Mouse (Mus musculus) ES-Bruce4 (cell line): ENCODE data around the gene 4930432K21Rik.

Source experiments
- CTCF ChIP-seq: IDR thresholded peaks from one replicate; pipeline ENCODE4 v1.8.1; 2011; ENCODE audit warnings: low read depth, low read length
- POLR2A ChIP-seq: IDR thresholded peaks from one replicate; pipeline ENCODE4 v1.8.1; 2011; ENCODE audit warnings: low read length; ENCODE audit not compliant: insufficient read depth

GRCm38 (mm10) chr8:84147769-84148530 is at the start of gene 4930432K21Rik, which contains the start of gene Cc2d1a:
- peak; percentile 78 for TF ChIP-seq POLR2A
- no peak for TF ChIP-seq CTCF
